Mouse (Mus musculus) hindbrain, embryonic 10.5 days (tissue): ENCODE results near the gene Rho. TPM values are rescaled to one million over a fixed set of nuclear protein-coding genes. Genes with fewer than 3 reads are reported as not detected.

Experiments used
- DNase-seq: peaks from one replicate; pipeline ENCODE4 v3.0.0-alpha.2; 2017; ENCODE audit warnings: low spot score
- H3K27ac ChIP-seq: fragments of 300-500 bp; sonication (generic); 2 replicates; pipeline ENCODE4 v1.5.1; 2016; ENCODE audit warnings: mild to moderate bottlenecking, moderate library complexity
- H3K27me3 ChIP-seq: fragments of 300-500 bp; sonication (generic); 2 replicates; pipeline ENCODE4 v1.6.1; 2016; ENCODE audit warnings: mild to moderate bottlenecking; ENCODE audit not compliant: poor library complexity, insufficient read depth, severe bottlenecking
- H3K36me3 ChIP-seq: fragments of 300-500 bp; sonication (generic); 2 replicates; pipeline ENCODE4 v1.6.1; 2016; ENCODE audit warnings: mild to moderate bottlenecking, moderate library complexity
- H3K4me1 ChIP-seq: fragments of 300-500 bp; sonication (generic); replicated peaks from 2 replicates; pipeline ENCODE4 v1.6.1; 2016; ENCODE audit warnings: mild to moderate bottlenecking
- H3K4me3 ChIP-seq: fragments of 300-500 bp; sonication (generic); 2 replicates; pipeline ENCODE4 v1.5.1; 2016; ENCODE audit warnings: mild to moderate bottlenecking, moderate library complexity
- H3K9me3 ChIP-seq: fragments of 300-500 bp; sonication (generic); 2 replicates; pipeline ENCODE4 v1.6.1; 2016; ENCODE audit warnings: mild to moderate bottlenecking, moderate library complexity
- WGBS: fragments of 180-500 bp; shearing (Covaris S2); methylation state at CpG from one replicate; pipeline ENCODE4 v1.1.7; 2016; 5-methylcytosine and 5-hydroxymethylcytosine counted together
- polyA plus RNA-seq: library from polyadenylated mRNA; unstranded; fragments of >200 nt; fragmentation: Nextera tagmentation; extraction: Ambion mirVana; gene quantifications from 2 replicates; pipeline ENCODE4 v1.2.1, GENCODE M21; 2016

Rho gene
- polyA plus RNA-seq, 1 experiment from 2014 or later: 0.37 TPM

DNA sequence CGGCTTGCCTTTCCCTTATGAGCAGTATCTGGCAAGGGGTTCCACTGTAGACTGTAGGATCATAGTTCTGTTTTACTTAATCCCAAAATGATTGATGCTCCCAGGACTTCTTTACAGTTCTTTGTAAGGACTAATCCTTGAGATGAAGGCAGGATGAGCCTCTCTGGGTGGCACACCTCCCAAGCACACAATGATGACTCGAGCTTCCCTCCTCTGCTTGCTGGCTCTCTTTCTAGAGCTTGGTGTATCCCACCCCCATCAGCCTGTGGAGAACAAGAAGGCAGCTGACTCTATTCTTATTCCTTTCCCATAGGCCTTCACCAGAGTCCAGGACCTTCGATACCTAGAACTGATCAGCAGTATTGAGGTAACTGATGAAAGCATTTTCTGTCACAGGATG, 29.0 kb upstream of the Rho start:
- WGBS: 87% methylated on average over 3 of the region's 3 CpGs
- H3K36me3 ChIP-seq: peaks cover 68% of the 10 kb centered on the region
- DNase-seq: no peak
- H3K9me3 ChIP-seq: no peaks in the 10 kb centered on the region
- peaks cover 7% of the 10 kb centered on the region for H3K4me1 ChIP-seq
- peak overlapping the region; percentile 31; the same call in 1 of the 2 replicates for H3K27ac ChIP-seq
- no peak overlapping the region for H3K4me3 ChIP-seq
- H3K27me3 ChIP-seq: no peaks in the 10 kb centered on the region

DNA sequence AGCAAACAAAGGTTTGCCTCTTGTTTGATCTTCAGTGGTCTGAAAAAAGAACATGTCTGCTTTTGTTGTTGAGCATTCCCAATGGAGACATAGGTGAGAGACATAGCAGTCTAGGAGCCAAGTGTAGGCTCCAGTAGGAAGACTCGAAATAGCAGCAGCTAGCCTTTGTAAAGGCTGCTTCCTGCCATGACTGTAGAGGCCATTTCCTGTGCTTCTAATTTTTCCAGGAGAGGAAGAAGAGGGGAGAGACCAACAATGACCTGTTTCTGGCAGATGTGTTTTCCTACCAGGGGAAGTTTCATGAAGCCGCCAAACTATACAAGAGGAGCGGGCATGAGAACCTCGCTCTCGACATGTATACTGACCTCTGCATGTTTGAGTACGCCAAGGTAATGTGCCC, 26.0 kb upstream of the Rho start:
- Histone ChIP-seq H3K27me3 (no peaks in the 10 kb centered on the region), H3K4me3 (no peak overlapping the region), H3K27ac (no peak overlapping the region), H3K4me1 (peaks cover 32% of the 10 kb centered on the region), H3K36me3 (peaks cover 65% of the 10 kb centered on the region), H3K9me3 (no peaks in the 10 kb centered on the region)
- no peak for DNase-seq
- WGBS: 86% methylated on average over 6 of the region's 6 CpGs

DNA sequence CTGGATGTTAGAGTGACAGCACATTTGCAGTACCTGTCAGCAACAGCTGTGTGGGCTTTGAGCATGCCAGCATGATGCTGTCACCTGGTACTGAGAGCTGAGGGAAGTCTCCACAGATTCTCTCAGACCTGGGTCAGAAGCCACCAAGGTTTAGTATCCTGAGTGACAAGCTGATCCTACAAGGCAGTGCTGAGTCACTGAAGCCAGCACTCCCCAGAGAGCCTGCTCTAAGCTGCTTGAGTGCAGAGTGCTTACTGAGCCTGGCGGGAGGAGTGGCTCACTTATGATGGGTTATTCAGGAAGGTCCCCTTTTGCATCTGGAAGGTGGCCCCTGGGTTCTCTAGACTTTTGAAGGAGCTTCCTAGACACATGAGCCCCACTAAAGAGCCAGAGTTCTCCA, 25.1 kb upstream of the Rho start:
- DNase-seq: no peak
- H3K27me3 ChIP-seq: no peaks in the 10 kb centered on the region

DNA sequence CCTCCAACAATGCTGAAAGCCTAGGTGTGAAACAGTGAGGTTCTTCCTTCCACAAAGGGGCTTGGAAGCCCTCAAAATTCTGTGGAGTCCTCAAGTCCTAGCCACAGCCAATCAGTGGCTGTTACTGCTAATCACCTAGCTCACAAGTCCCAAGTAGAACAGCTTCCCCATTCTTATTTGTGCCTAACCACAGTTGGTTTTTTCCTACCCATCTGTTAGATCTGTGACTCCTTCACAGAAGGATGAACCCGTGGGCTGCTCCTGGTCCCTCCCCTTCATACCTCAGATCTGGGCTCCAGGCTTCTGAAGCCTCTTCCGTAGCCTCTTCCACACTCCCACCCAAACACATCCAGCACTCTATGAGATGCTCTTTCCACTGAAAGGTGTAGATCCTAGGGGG, 24.7 kb upstream of the Rho start:
- Histone ChIP-seq H3K9me3 (no peaks in the 10 kb centered on the region), H3K27me3 (no peaks in the 10 kb centered on the region), H3K4me3 (no peak overlapping the region), H3K27ac (0 out of 2 replicates have a peak overlapping the region, but pooled peaks have one; percentile 1), H3K36me3 (peaks cover 66% of the 10 kb centered on the region), H3K4me1 (peaks cover 27% of the 10 kb centered on the region)
- DNase-seq: no peak
- WGBS: 86% methylated on average over 2 of the region's 2 CpGs

More for the DNA sequence above, 25.1 kb upstream of the Rho start:
- H3K27ac ChIP-seq: no peak overlapping the region
- peaks cover 66% of the 10 kb centered on the region for H3K36me3 ChIP-seq
- H3K4me1 ChIP-seq: peaks cover 30% of the 10 kb centered on the region
- 79% methylated on average over 1 of the region's 1 CpGs for WGBS
- no peaks in the 10 kb centered on the region for H3K9me3 ChIP-seq
- no peak overlapping the region for H3K4me3 ChIP-seq

GRCm38 (mm10) chr6:115908421-115908982, 23.0 kb upstream of the Rho start:
- peaks cover 27% of the 10 kb centered on the region for H3K4me1 ChIP-seq
- H3K36me3 ChIP-seq: peaks cover 58% of the 10 kb centered on the region
- no peaks in the 10 kb centered on the region for H3K9me3 ChIP-seq
- H3K27ac ChIP-seq: peak overlapping the region; percentile 62
- WGBS: 37% methylated on average over 6 of the region's 6 CpGs
- no peaks in the 10 kb centered on the region for H3K27me3 ChIP-seq
- no peak overlapping the region for H3K4me3 ChIP-seq
- no peak for DNase-seq

- DNase-seq: no peak
- WGBS: 41% methylated on average over 3 of the region's 3 CpGs
- H3K4me3 ChIP-seq: no peak overlapping the region
- no peaks in the 10 kb centered on the region for H3K9me3 ChIP-seq
- H3K27me3 ChIP-seq: no peaks in the 10 kb centered on the region
- H3K36me3 ChIP-seq: peaks cover 57% of the 10 kb centered on the region
- H3K27ac ChIP-seq: peak overlapping the region; percentile 57; the same call in 1 of the 2 replicates
- H3K4me1 ChIP-seq: peaks cover 27% of the 10 kb centered on the region
Measured at GRCm38 (mm10) chr6:115909052-115909451, 22.5 kb upstream of the Rho start.

GRCm38 (mm10) chr6:115909940-115910339, 21.6 kb upstream of the Rho start:
- whole genome bisulfite sequencing: 69% methylated on average over 8 of the region's 8 CpGs
- H3K36me3 ChIP-seq: peaks cover 56% of the 10 kb centered on the region
- no peaks in the 10 kb centered on the region for H3K27me3 ChIP-seq
- no peak overlapping the region for H3K4me3 ChIP-seq
- no peaks in the 10 kb centered on the region for H3K9me3 ChIP-seq
- no peak overlapping the region for H3K27ac ChIP-seq
- no peak for DNase-seq
- H3K4me1 ChIP-seq: peaks cover 27% of the 10 kb centered on the region

DNA sequence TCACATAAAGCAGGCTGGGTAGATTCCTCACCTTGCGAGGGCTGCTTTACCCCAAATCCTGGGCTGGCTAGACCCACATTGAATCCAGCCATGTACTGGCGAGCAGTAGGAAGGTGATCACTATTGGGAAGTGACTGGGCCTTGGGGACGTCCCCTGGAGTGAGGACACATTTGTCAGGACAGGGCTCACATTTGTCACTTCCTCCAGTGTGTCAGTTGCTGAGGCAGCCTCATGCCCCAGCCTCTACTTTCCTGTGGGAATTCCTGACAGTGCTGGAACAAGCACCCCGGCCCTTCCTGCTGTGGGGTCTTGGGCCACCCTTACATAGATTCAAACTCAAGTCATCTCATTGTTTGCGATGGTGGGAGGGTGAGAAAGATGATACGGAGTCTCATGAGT, 19.8 kb upstream of the Rho start:
- Histone ChIP-seq H3K36me3 (peaks cover 48% of the 10 kb centered on the region), H3K4me3 (no peak overlapping the region), H3K4me1 (peaks cover 32% of the 10 kb centered on the region), H3K27me3 (no peaks in the 10 kb centered on the region), H3K9me3 (no peaks in the 10 kb centered on the region), H3K27ac (no peak overlapping the region)
- DNase-seq: no peak
- 77% methylated on average over 6 of the region's 6 CpGs for WGBS

- 88% methylated on average over 10 of the region's 10 CpGs for WGBS
- Histone ChIP-seq H3K36me3 (peaks cover 48% of the 10 kb centered on the region), H3K4me3 (no peak overlapping the region), H3K9me3 (no peaks in the 10 kb centered on the region), H3K27ac (no peak overlapping the region), H3K27me3 (no peaks in the 10 kb centered on the region), H3K4me1 (peaks cover 27% of the 10 kb centered on the region)
- DNase-seq: no peak
Measured at GRCm38 (mm10) chr6:115913482-115913881, 18.1 kb upstream of the Rho start.

DNA sequence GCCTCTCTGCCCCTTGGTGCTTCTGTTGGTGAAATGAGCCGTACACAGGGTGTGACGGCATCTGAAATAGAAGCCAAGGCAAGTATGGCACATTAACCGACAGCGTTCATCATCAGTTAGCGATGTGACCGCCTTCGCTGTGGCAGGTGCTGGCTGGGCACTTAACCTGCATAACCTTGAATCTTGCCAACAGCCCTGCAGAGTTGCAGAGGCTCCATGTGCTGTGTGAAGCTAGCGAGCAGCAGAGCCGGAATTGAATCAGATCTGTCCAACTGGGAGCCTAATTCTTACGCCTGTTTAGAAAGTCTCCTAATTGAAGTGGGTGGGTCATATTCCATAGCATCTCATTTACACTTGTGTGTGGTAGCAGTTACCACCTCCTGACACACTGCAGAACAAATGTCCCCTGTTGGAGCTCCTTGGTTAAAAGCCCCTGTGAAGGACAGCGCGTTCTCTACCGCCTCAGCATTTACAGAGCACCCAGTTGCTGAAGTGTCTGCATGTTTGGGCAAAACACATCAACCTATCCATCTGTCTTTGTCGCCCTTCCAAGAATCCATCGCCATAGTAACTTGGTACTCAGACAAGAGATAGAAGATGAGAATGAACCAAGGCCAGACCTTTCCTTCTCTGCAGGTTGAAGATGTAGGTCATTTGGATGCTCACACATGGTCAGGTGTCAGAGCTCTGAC, 16.9 kb upstream of the Rho start:
- DNase-seq: no peak
- H3K27me3 ChIP-seq: no peaks in the 10 kb centered on the region
- H3K4me3 ChIP-seq: no peak overlapping the region
- H3K9me3 ChIP-seq: no peaks in the 10 kb centered on the region
- 93% methylated on average over 15 of the region's 15 CpGs for WGBS
- no peak overlapping the region for H3K27ac ChIP-seq
- peaks cover 15% of the 10 kb centered on the region; the same call in 1 of the 2 replicates for H3K4me1 ChIP-seq
- H3K36me3 ChIP-seq: peaks cover 51% of the 10 kb centered on the region

DNA sequence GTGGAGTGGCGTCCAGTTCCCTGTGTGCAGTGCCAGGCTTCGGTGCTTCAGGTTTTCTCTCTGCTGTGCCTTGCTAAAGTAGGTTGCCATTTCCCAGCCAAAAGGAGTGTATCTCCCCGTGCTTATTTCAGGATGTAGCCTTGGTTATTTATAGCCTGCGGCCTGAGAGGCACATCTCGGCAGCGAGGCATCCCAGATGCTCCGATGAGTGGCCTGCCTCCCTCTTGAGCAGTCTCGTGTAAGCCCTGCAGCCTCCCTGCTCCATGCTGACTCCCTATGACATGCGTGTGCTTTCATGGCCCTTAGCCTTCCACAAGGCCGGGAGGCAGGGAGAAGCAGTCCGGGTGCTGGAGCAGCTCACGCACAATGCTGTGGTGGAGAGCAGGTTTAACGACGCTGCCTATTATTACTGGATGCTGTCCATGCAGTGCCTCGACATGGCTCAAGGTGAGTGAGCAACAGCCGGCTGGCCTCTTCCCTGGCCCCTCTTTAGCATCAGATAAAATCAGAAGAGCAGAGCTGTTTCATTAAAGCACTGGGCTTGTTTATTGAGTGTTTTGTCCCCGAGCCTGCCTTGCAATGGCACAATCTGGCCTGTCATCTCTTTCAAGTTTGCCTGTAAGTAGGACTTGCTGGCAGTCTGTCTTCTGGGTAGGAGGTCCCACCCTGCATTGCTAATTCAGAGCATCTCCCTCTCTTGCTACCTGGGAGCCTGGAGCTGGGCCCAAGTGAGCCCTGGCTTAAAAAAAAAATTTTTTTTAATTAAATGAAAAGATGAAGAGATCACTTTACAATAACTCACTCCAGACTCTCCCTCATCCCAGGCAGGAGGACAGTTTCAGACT, 15.7 kb upstream of the Rho start:
- 85% methylated on average over 17 of the region's 17 CpGs for WGBS
- Histone ChIP-seq H3K36me3 (peaks cover 46% of the 10 kb centered on the region), H3K4me3 (no peak overlapping the region), H3K27me3 (no peaks in the 10 kb centered on the region), H3K27ac (no peak overlapping the region), H3K9me3 (no peaks in the 10 kb centered on the region), H3K4me1 (0 out of 2 replicates have a peak, but pooled peaks cover 10% of the 10 kb centered on the region)
- DNase-seq: no peak

DNA sequence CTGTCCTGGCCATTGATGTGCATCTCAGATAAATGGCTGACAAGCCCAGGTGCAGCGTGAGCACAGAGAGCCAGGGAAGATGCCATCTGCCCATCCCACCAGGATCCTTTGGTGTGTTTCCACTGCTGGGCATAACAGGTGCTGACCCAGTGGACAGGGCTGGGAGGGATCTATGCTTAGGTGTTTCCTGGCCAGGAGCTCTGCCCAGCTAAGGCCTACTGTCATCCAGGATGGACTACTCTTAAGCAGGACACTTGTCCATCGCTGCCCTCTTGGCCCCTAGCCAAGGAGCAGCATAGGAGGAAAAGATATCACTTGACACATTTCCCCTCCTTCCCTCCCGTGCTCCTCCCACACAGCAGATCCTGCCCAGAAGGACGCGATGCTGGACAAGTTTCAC, 14.9 kb upstream of the Rho start:
- WGBS: 89% methylated on average over 5 of the region's 5 CpGs

GRCm38 (mm10) chr6:115918615-115919014, 12.9 kb upstream of the Rho start:
- no peaks in the 10 kb centered on the region for H3K9me3 ChIP-seq
- H3K4me3 ChIP-seq: no peak overlapping the region
- peaks cover 44% of the 10 kb centered on the region for H3K36me3 ChIP-seq
- H3K4me1 ChIP-seq: 0 out of 2 replicates have a peak, but pooled peaks cover 10% of the 10 kb centered on the region
- no peak for DNase-seq
- peak overlapping the region; percentile 53; the same call in 1 of the 2 replicates for H3K27ac ChIP-seq
- H3K27me3 ChIP-seq: no peaks in the 10 kb centered on the region
- WGBS: 83% methylated on average over 1 of the region's 1 CpGs

More for the DNA sequence above, 14.9 kb upstream of the Rho start:
- H3K4me3 ChIP-seq: no peak overlapping the region
- H3K36me3 ChIP-seq: peaks cover 44% of the 10 kb centered on the region
- H3K9me3 ChIP-seq: no peaks in the 10 kb centered on the region
- H3K4me1 ChIP-seq: 0 out of 2 replicates have a peak, but pooled peaks cover 9% of the 10 kb centered on the region
- H3K27ac ChIP-seq: no peak overlapping the region
- no peaks in the 10 kb centered on the region for H3K27me3 ChIP-seq
- DNase-seq: no peak
